Mouse (Mus musculus): Measurements from ENCODE around the gene Bmf.
"Not testable (repeated sequence)": the region's sequence is repeated elsewhere in the genome, so short reads cannot be mapped to it uniquely, and the experiment has no call there.

Gene Bmf

DNA sequence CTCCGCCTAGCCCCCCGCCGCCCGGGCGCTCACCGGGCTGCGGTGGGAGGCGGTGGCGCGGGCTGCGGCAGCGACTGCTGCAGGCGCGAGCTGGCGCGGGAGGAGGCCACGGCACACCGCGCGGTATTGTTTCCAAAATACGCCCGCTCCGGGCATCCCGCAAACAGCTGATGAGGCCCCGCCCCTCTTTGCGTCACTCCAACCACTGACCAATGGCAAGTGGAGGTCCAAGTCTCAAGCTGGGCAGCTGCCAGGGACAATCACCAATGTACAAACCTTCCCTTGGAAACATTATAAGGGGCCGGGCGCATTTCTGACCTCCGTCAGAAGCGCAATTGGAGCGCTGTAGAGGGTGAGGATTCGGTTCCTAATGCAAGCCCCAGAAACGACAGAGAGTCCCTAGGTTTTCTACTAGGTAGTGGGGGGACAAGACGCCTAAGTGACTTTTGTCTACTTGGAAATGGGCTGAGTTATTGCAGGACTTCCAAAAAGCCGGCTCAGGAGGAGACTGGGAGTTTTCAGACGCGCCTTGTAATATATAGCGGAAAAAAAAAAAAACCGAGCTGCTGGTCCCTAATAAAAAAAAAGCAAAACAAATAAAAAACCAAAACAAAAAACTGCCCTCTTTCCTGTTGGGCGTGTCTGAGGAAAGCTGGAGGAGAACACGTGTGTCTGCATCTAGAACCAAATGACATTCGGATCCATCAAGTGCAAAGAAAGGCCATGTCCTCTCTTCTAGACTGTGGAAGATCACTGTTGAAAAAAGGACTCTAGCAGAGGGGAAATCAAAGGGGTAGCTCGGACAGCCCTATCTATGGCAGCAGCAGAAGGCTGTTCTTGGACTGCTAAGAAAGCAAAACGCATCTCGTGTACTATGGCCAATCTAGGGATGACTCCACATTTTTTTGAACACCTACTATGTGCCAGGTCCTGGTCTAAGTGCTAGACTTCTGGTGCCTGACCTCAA, at the start of gene Bmf:
Bmf (minus strand) TSS at position 181 of the 967 bp plus-strand sequence.
- peak; percentile 92 to 93 for DNase-seq (ENCODE audit: low spot score in 2 of 2)

DNA sequence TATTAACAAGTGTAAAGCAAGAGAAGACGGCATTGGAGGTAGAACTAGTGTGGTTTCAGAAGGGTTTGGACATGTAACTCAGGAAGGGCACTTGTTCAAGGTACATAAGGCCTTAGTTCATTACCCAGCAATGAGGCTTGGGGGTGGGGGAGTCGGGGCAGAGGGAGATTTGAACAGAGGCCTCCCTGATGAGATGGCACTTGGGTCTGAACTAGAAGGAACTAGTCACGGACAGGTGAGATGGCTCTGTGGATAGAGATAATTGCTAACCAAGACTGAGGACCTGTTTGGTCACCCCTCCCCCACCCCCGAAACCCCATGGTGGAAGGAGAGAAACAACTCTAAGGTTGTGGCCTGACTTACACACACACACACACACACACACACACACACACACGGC, 49.6 kb upstream of the Bmf start:
- no peak for DNase-seq (ENCODE audit: low spot score in 2 of 2)

DNA sequence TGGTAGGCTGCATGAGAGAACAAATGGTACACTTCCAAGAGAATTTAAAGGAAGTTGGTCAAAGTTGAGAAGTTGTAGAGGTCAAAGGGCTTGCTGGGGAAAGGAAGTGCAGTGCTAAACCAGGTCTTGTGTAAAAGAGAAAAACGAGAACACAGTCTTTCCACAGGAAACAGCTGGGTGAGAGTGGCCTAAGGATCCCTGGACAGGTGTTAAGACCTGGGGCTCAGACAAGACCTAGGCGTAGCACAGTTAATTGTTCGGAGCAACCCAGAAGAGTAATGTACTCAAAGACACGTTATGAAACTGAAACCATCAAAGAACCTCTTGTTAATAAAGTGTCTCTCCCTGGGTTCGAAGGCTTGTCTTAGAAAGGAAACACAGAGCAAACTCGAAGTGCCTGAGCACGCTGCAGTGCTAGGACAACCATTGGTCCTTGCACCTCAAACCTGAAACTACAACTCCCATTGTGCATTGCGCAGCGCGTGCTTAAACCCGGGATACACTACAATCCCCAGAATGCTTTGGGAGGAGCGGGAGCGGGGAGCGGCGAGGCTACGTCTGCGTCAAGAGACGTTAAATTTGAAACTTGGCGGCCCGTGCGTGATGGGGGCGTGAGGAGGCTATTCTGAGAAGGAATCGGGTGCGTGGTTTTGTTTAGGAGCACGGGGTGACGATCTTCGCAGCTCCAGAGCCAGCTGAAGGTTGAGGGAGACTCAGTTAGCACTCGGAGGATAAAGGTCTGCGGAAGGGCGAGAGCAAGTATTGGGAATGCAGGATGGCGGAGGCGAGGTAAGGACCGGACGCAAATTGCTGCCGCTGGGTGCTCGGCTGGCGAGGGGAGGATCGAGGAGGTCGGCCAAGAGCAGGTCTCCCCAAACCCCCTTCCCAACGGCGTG, 48.4 kb upstream of the Bmf start, which contains the start of gene Bub1b:
Bub1b (plus strand) TSS at position 539 of the 896 bp plus-strand sequence.
- DNase-seq (ENCODE audit: low spot score in 2 of 2): peak; percentile 74 to 79

DNA sequence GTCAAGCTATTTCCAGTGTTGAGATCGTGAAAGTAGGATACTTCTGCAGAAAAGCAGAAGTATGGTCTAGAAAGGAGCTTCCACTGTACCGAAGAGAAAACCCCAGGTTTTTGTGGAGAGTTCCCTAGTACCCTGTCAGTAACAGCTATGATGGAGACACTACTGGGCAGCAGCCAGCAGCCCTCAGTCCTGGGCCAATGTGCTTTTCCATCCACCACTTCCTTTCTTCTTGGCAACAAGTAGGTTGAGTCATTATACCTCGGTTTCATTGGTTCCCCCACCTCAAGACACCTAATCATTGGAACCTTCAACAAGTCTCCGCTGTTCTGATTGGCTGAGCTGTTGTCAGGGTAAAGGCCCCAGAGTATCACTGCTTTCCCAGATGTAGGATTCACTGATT, 41.6 kb upstream of the Bmf start:
- no peak for DNase-seq (ENCODE audit: low spot score in 2 of 2)

DNA sequence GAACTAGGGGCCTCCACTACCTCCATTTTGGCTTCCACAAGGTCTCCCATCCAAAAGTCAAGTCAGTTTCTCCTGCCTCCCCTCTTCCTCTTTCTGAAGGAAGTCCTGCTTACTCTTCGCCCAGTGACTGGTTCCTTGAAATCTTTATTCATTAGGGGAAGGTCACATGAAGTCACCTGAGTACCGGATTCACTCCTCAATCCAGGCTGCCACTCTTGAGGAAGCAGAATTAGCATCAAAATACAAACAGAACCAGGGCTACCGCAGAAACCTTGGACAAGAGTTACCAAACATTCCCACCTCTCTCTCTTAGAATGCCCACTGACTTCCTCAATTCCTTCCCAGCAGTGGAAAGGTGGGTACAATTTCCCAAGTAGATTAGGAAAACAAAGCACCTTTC, 38.2 kb upstream of the Bmf start:
- no peak for DNase-seq (ENCODE audit: low spot score in 2 of 2)

DNA sequence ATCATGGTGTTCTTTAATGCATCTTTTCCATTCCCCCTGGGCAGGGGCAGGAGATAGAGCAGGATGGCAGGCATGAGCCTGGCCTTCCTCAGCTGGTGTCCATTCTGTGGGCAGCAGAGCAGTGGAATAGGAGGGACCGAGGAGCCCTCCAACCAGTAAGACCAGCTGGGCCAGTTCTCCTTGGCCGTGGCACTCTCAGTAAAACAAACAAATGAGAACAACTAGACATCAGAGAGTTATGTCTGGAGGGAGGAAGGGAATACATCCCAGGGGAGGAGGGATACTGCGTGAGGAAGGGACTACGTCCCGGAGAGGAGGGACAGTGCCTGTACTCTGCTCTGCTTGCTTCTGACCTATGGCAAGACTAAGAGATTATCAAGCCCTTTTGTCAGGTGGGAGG, 36.5 kb upstream of the Bmf start:
- DNase-seq (ENCODE audit: low spot score in 2 of 2): no peak

DNA sequence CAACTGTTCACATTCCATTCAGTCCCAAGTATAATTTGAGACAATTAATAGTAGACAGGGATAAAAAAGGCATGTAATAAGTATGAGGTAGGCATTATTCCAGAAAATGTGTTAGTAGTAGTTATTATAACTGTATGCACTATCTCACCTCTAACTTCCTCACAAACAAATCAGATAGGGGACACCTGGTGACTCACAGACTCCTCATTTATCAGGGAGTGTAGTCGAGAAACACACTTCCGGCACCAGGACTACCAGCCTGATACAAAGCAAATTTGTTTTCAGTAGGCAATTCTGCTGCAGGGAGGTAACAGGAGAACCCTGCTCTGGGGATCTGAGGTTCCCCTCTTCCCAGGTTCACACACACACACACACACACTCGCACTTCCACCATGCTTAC, 23.6 kb upstream of the Bmf start:
- no peak for DNase-seq (ENCODE audit: low spot score in 2 of 2)

DNA sequence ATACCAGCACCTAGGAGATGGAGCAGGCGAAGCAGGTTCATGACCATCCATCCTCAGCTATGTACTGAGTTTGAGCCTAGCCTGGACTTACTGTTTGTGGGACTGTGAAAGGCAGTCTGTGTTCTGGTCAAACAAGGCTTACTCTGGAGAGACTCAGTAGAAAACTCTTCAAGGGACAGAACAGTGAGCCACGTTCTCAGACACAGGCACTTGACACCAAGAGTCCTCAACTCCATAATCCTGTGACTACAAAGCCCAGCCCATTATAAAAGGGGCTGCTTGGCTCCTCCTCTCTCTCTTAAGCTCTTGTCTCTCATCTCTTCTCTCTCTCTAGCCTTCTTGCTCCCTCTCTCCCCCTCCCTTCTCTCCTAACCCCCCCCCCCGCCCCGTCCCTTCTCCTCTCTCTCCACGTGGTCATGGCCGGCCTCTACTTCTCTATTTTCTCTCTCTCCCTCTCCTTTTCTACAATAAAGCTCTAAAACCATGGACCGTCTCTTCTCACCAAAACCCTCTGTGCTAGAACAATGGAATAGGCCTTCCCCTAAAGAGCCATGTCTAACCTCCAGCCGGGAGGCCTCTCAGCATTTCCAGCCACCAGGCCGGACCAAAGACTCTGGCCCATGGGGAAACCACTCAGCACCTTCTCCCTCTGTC, 22.8 kb upstream of the Bmf start:
- no peak for DNase-seq (ENCODE audit: low spot score in 2 of 2)

DNA sequence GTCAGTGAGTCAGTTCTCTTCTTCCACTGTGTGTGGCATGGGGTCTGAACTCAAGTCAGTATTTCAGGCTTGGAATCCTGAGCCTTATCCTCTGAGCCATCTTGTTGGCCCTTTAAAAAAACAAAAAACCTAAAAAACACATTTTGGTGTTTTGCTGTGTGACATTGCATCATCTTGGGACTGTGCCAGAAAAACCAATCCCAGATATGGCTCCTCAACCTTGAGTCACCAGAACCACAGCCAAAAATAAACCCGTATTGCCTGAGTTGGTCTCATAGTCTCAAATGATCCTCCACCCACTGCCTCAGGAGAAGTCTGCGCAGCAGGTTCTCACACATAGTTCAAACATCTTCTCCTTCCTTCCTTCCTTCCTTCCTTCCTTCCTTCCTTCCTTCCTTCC, 21.5 kb upstream of the Bmf start:
- DNase-seq (ENCODE audit: low spot score in 2 of 2): no peak

DNA sequence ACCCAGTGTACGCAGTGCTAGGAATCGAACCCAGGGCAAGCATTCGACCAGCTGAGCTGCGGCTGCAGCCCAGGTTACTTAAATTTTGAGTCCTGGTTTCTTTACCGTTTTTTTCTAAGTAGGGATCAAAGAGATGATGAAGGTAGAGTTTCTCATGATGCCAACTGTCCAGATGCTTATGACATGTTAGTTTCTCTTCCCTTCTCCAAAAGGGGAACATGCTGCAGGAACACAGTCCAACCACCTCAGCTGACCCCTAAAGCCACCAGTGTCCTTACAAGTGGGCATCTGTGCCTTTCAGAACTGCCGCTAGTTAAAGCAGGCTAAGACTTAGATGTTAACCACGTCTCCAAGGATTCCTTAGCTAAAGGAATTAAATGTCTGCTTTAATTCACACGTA, 17.7 kb upstream of the Bmf start:
- no peak for DNase-seq (ENCODE audit: low spot score in 2 of 2)

DNA sequence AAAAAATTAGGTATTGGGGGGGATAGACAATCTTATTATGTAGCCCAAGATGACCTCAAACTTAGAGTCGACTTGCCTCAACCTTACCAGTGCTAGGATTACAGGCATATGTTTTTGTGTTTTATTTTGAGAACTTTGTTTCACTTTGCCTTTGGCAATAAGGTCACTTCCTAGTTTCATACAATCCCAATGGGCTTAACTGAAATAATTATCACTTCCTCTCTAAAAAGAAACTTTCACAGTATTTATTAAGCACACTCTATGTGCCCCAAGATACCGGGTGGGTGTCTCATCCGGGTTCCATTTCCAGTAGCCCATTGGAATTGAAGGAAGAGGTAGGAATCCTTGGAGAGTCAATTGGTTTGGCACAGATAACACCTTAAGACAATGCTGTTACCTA, 12.9 kb upstream of the Bmf start:
- DNase-seq (ENCODE audit: low spot score in 2 of 2): no peak

DNA sequence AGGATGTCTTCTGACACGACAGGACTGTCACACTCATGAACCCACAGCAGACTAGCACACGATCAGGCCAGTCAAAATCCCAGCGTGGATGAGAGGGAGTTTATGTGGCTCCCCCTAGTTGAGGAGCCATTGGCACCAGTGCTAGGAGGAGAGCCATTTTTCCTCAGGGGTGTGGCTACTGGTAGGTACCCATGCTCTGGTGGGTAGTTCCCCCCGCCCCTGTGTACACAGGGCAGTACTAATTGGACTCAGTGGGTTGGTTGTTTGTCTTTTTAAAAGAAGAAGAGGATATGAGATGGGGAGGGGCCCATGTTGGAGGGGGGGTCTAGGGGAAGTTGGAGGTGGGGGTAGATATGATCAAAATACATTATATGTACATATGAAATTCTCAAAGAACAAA, 12.5 kb upstream of the Bmf start:
- DNase-seq (ENCODE audit: low spot score in 2 of 2): no peak

DNA sequence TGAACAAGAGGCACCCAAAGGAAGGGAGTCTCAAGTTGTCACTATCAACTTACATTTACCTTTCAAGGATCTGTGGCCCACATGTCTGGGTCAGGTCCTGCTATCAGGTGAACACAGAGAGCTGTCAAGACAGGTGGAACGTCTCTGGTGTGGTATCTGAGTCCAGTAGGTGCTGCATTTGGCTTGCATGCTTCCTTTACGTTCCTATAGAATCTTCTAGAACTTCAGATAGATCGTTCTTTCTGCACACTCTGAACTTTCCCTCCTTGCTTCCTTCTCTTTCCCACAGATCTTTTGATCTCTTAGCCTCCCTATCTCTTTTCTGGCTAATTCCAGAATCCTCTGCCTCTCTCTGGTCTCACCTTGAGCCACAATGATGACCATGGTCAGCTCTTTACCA, 8.9 kb upstream of the Bmf start:
- no peak for DNase-seq (ENCODE audit: low spot score in 2 of 2)

DNA sequence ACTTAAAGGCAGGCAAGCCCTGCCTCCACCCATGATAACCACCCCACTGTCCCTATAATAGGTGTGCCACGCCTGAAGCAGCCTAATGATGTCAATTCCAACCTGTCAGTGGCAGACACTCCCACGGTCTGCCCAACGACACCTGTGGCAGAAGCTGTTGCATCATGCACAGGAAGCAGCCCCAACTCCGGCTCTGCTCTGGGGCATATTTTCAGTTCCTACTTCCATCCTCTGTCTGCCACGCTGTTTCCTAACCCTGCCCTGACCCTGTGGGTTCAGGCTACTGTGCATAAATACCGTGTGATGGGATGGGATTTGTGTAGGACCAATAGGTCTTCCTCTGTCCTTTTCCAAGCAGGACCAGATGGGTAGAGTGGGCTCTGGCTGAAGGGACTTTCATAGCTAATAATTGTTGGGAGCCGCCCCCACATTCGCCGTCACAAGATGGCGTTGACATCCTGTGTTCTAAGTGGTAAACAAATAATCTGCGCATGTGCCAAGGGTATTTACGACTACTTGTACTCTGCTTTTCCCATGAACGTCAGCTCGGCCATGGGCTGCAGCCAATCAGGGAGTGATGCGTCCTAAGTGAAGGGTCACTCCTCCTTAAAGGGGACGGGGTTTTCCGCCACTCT, 5.0 kb upstream of the Bmf start:
- DNase-seq (ENCODE audit: low spot score in 2 of 2): not testable (repeated sequence)

DNA sequence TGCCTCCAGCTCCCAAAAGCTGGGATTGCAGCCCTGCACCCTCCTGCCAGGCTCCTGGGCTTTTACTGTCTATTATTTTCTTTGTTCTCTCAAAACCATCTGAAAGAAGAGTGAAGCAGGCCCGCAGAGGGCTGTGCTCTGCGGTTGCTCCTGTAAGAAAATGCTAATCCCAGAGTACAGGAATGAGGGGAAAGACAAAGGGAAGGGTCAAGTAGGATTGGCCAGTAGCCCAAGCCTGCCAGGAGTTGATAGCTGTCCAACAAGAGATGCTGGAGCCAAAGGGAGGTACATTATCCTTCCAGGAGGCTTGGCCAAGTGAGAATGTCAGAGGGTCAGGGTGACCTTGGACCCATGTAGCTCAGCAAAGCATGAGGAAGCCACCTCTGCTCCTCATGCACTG, 2.1 kb upstream of the Bmf start:
- no peak for DNase-seq (ENCODE audit: low spot score in 2 of 2)

DNA sequence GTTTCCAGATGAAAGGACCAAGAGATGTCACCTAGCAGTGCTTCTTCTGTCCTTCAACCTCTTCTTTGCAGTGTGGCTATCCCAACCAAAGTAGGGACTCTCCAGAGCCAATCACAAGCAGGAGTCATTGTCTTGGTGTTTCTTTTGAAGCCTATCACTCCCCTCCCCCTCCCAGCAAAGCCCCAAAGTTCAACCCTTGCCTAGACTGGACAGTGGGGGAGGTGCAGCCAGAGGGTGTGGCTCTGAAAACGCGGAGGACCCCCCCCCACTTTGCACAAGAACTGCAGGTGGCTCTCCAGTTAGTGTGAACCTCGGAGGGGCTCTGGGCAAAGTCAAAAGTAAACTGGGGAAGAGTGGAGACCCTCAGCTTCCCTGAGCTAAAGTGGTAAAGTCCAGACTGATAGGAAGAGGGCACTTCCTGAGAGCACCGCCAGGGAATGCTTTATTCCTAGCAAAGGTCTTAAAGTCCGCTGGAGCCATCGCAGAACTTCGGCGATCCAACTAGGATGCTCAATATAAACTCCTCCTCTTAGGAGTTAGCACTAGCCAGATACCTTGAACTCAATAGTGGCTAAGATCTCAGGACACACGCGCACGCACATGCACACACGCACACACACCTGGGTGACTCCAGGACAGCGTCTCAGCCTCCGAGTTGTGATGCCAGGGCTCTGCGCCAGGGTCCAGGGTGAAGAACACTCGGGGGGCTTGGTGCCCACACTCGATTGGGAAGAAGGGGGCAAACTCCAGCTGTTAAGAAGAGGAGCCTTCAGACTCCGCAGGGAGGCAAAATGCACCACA, 866 bp downstream of the Bmf start:
- DNase-seq (ENCODE audit: low spot score in 2 of 2): no peak

DNA sequence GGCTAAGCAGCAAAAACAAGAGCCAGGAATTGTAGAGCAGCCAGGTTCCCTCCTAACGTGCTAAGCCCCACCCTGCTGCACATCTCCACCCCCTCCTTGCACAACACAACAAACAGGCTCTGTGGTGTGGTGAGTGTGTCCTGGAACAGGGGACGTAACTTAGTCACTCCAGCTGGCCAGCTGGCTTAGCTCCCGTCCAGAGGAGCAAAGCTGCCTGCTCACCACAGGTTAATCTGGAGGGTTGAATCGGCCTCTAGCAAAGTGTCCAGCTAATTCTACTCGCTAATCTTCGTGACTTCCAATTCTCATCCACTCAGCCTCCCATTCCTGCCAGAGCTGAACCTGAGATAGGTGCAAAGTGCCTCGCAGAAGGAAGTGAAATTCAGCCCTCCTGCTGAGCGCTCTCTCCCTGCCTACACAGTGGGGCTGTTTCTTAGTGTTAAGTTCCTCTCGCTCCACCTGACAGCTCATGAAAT, 1.9 kb downstream of the Bmf start:
- no peak for DNase-seq (ENCODE audit: low spot score in 2 of 2)

DNA sequence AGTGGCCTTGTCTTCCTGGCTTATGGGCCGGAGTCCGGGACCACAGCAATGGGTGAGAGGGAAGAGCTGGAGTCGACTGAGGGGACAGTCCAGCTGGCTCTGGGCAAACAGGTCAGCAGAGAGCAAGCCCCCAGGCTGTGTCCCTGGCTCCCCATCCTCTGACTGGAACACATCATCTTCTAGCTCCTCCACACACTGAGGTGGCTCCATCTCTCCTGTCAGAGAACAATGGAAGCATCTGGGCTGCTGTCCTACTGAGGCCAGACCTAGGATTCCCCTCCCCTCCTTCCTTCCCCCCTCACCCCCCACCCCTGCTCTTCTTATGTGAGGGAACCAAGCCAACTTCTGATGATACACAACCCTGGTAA, 2.7 kb downstream of the Bmf start:
- no peak for DNase-seq (ENCODE audit: low spot score in 2 of 2)

DNA sequence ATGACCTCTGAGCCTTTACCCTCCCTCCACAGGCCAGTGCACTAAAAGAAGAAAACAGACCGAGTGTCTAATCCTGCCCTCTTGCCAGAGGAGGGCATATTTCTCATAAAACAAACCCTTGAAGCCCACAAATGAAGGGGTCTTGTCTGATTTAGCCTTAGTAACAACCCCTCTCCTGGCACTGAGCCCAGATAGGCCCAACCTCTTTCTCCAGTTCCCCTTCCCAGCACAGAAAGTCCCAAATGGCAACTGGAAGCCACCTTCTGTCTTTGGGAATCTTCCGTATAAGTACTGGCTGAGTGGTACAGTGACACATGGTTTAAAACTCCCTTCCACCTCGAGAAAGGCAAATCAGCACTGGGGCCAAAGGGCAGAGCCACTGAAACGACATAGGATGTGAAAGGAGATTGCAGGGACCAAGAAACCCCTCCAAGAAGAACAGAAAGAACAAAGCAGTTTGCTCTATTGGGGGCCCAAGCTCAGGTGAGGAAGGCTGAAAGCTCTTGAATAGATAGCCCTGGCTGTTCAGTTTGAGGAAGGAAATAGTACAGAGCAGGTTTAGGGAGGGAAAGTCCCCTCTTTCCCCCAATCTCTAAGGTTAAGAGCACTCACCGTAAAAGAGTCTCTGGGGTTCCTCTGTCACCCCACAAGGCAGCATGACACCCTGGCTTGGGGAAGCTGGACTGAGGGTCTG, 3.2 kb downstream of the Bmf start:
- DNase-seq (ENCODE audit: low spot score in 2 of 2): no peak
